Mouse (Mus musculus) granulocyte monocyte progenitor cell, adult 5-6 weeks (primary cell): Measurements from ENCODE around the gene Spats2l. TPM values are rescaled to one million over a fixed set of nuclear protein-coding genes. Genes with fewer than 3 reads are reported as not detected.

Source experiments
- ATAC-seq: replicated peaks from 2 replicates; pipeline ENCODE4 v1.8.0; 2016; ENCODE audit warnings: mild to moderate bottlenecking, moderate TSS enrichment, inconsistent platforms; ENCODE audit not compliant: poor library complexity, severe bottlenecking
- total RNA-seq, 2 experiments: library from RNA; stranded (forward) in 1 of 2; stranded (reverse) in 1 of 2; fragments of 200-712, 200-1000 nt in 1 of 2; fragments of >200 nt in 1 of 2; fragmentation: Nextera tagmentation in 1 of 2; gene quantifications; 2 replicates each; pipeline ENCODE4 v1.2.3; 2014 to 2017

Spats2l gene
- total RNA-seq, 2 experiments from 2014 or later, result not detected

GRCm38 (mm10) chr1:57878957-57879356 is 105.0 kb downstream of the Spats2l start:
- ATAC-seq, result no peak

GRCm38 (mm10) chr1:57884867-57885266 is 110.9 kb downstream of the Spats2l start:
- no peak for ATAC-seq

GRCm38 (mm10) chr1:57889803-57890202 is 115.8 kb downstream of the Spats2l start:
- no peak for ATAC-seq

- no peak for ATAC-seq
Measured at GRCm38 (mm10) chr1:57890259-57890902, 116.4 kb downstream of the Spats2l start.

- ATAC-seq, result no peak
Measured at GRCm38 (mm10) chr1:57890903-57891267, 116.9 kb downstream of the Spats2l start.

GRCm38 (mm10) chr1:57901494-57901893 is 127.5 kb downstream of the Spats2l start:
- ATAC-seq, result no peak

- no peak for ATAC-seq
Measured at GRCm38 (mm10) chr1:57903793-57904192, 129.8 kb downstream of the Spats2l start.

- no peak for ATAC-seq
Measured at GRCm38 (mm10) chr1:57905912-57906311, 131.9 kb downstream of the Spats2l start.

GRCm38 (mm10) chr1:57906312-57906711 is 132.3 kb downstream of the Spats2l start:
- ATAC-seq, result no peak

- ATAC-seq, result no peak
Measured at GRCm38 (mm10) chr1:57911561-57911960, 137.6 kb downstream of the Spats2l start.

- ATAC-seq, result no peak
Measured at GRCm38 (mm10) chr1:57917342-57917741, 143.4 kb downstream of the Spats2l start.

- no peak for ATAC-seq
Measured at GRCm38 (mm10) chr1:57918567-57918966, 144.6 kb downstream of the Spats2l start.

- ATAC-seq, result no peak
Measured at GRCm38 (mm10) chr1:57934287-57934686, 160.3 kb downstream of the Spats2l start.

- no peak for ATAC-seq
Measured at GRCm38 (mm10) chr1:57940691-57941090, 166.7 kb downstream of the Spats2l start.

- no peak for ATAC-seq
Measured at GRCm38 (mm10) chr1:57941095-57941494, 167.1 kb downstream of the Spats2l start.

- no peak for ATAC-seq
Measured at GRCm38 (mm10) chr1:57941734-57942133, 167.8 kb downstream of the Spats2l start.

GRCm38 (mm10) chr1:57942215-57942614 is 168.3 kb downstream of the Spats2l start:
- no peak for ATAC-seq

GRCm38 (mm10) chr1:57947552-57948347 is 173.8 kb downstream of the Spats2l start:
- ATAC-seq, result no peak

- ATAC-seq, result no peak
Measured at GRCm38 (mm10) chr1:57949195-57949594, 175.2 kb downstream of the Spats2l start.

- no peak for ATAC-seq
Measured at GRCm38 (mm10) chr1:57949716-57950115, 175.8 kb downstream of the Spats2l start.

- no peak for ATAC-seq
Measured at GRCm38 (mm10) chr1:57952509-57952908, 178.5 kb downstream of the Spats2l start.
